Mouse (Mus musculus): ENCODE measurements around the gene Hist1h2bh. TPM values are rescaled to one million over a fixed set of nuclear protein-coding genes. Genes with fewer than 3 reads are reported as not detected.
"Not testable (repeated sequence)": the region's sequence is repeated elsewhere in the genome, so short reads cannot be mapped to it uniquely, and the experiment has no call there.

Gene Hist1h2bh
- total RNA-seq (2015) (32.4 and 33.2 TPM in 2 replicates), total RNA-seq (2017) (120 and 144 TPM in 2 replicates)

DNA sequence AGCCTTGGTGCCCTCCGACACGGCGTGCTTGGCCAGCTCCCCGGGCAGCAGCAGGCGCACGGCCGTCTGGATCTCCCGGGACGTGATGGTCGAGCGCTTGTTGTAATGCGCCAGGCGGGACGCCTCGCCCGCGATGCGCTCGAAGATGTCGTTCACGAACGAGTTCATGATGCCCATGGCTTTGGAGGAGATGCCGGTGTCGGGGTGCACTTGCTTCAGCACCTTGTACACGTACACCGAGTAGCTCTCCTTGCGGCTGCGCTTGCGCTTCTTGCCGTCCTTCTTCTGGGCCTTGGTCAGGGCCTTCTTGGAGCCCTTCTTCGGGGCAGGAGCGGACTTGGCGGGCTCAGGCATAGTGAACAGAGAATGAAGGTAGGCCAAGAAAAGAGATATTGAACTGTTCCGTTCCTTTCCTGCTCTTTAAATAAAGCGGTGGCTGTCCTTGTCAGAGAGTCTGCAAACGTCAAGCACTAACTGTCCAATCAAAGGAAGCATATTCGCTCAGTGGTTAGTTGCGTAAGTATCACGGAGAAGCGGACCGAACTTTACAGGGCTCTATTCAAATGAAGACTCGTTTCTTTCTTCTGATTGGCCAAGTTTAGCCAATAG, at the start of gene Hist1h2bh:
Gene Hist1h2bh (minus strand): TSS at position 394 of the 609 bp plus-strand sequence.
- ATAC-seq (replicated peaks; ENCODE audit: poor library complexity), result peak; percentile 86

DNA sequence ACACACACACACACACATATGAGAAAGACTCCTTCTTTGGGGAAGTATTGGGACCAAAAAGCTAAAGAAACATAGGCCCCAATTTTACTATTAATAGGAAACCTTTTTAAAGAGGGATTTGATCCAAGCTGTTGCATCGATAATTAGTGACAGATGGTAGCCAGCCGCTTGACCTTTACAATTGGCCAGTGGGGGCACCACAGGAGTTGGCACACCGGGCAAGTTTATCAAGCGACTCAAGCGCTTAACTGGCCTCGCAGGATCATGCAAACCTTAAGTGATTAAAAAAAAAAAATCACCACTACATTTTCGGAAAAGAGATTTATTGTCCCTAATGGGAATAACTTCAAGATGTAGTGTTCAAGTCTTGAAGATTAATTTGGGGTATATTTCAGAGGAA, 49.4 kb upstream of the Hist1h2bh start:
- no peak for ATAC-seq (replicated peaks; ENCODE audit: poor library complexity)

DNA sequence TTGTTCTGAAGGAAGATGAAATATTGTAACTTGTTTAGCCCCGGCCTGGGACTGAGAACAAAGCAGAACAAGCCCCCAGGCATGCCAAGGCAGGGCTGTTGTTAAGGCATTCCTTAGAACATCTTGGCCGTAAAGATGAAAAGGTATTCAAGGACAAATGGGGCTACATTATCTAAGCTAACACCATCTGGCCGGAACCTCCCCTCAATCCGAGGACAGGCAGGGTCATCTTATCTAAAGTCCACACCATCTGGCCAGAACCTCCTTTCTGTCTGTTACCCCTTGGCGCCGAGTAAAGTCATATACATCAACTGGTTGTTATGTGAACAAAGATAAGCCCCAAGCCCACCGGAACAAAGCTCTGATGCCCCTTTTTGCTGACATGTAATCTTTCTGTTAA, 48.7 kb upstream of the Hist1h2bh start:
- ATAC-seq (replicated peaks; ENCODE audit: poor library complexity), result not testable (repeated sequence)

DNA sequence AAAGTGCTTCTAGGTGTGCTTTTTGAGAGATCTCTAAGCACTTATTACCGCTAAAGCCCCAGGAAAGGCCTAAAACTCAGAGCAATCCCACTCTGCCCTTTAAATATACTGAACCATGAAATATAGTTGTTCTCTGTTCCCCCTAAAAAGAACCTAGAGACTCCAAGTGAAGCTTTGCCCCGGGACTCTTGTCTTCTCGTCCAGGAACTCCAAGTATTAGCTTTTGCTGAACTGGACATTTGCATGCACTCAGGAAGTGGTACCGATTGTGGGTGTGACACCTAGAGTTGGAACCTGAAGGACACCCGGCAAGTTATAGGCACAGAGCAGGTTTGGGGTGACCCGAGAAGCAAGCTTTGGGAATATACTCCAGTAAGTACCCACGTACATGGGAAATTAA, 48.0 kb upstream of the Hist1h2bh start:
- ATAC-seq (replicated peaks; ENCODE audit: poor library complexity), result no peak

- no peak for ATAC-seq (replicated peaks; ENCODE audit: poor library complexity)
Measured at GRCm38 (mm10) chr13:23586940-23587225, 43.7 kb upstream of the Hist1h2bh start.

DNA sequence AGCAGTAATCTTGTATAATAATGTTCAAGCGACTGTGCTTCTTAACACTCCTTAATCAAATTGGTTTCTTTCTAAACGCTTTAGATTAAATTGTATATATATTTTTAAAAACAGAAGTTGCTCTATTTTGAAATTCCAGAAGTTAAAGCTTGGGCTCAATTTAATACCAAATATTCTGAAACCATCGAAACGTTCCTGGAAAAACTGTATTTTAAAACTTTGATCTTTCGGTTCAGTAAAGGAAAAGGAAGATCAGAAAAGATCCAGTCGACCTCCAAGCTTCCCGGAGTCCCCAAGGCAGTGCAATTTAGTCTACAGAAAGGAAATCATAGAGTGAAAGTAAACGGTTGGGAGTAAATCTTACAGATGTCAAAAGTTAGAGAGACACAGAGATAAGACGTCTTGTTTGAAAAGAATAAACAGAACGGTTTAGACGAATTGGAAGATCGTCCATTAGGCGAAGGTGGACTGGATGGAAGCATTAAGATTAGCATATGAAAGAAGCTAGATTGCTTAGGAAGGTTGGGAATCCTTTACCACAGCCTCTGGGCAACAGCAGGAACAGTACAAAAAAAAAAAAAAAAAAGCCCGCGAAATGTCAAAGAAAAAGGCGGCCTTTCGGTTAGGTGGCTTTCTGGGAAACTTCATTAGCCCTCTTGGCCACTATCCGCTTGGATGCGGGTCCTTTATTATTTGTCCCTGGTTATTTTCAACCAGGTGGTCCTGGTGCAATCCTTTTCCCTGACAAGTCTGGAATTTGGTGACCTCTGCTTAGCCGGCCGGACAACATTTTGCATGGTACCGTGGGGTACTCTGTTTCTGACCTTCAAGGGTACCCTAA, 43.1 kb upstream of the Hist1h2bh start:
- ATAC-seq (replicated peaks; ENCODE audit: poor library complexity), result no peak

DNA sequence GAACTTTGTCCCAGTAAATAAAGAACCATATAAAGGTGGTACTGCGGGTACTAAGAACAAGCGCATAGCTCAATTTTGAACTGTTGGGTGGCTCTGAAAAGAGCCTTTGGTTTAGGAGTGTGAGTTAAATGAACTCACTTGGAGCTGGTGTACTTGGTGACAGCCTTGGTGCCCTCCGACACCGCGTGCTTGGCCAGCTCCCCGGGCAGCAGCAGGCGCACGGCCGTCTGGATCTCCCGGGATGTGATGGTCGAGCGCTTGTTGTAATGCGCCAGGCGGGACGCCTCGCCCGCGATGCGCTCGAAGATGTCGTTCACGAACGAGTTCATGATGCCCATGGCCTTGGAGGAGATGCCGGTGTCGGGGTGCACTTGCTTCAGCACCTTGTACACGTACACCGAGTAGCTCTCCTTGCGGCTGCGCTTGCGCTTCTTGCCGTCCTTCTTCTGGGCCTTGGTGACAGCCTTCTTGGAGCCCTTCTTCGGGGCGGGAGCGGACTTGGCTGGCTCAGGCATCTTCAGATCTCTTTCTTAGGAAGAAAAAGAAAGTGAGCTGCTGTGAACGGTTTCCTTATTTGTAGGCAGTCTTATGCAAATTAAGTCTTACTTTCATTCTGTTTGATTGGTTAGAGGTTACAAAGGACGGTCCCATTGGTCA, 42.4 kb upstream of the Hist1h2bh start:
- ATAC-seq (replicated peaks; ENCODE audit: poor library complexity), result peak; percentile 63

DNA sequence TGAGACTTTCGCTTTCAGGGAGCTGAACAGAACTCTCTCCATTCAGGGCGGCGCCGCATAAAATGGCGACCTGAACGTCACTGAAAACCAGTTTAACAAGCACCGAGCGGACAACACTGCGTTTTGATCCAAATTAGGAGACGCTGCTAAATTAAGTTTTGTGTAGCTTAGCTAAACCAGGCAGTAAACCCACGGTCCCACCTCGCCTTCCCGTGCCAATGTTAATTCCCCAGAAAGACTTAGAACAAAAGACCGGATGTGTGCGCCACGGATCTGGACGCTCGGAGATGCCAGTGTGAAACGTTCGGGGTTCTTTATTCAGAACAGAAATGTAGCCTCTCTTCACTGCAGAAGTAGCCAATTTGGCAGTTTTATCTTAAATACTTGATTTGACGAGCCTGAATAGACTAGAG, 41.8 kb upstream of the Hist1h2bh start:
- peak; percentile 17 for ATAC-seq (replicated peaks; ENCODE audit: poor library complexity)

DNA sequence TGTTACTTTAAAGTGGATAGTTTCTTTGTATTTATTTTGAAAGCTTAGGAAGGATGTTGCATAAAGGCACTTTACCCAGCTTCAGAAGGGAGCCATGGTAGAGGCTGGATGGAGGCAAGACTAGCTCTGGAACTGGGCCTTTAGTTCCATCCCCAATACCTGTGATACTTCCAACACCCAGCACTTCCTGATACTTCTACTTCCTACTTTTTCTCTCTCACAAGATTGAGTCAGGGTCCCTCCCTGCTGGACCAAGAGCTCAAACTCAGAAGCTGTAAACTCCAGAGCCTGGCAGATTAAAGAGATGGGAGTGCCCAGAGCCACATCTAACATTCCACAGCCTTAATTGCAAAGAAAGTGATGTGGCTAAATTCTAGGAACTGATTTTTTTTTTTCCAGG, 41.1 kb upstream of the Hist1h2bh start:
- ATAC-seq (replicated peaks; ENCODE audit: poor library complexity), result no peak

DNA sequence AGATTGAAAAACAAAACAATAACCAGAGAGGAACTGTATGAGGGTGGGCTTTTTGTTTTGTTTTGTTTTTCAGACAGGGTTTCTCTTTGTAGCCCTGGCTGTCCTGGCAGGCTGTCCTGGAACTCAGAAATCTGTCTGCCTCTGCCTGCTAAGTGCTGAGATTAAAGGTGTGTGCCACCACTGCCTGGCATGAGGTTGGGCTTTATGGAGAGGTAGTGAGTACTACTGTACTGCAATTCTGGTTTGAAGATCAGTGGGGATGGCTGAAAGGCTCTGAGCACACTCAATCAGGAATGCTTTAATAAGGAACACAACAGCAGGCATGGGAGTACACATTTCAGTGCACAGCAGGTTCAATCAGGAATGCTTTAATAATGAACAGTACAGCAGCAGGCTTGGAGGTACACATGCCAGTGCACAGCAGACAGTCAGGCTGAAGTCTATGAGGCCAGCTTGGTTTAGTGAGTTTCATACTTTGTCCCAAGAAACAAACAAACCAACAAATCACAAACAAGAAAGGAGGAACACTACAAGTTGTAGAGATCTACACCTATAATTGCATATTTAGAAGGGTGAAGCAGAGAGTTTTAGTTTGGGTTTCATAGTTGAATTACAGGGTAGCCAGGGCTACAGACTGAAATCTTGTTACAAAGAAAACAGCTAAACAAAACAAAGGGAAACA, 40.3 kb upstream of the Hist1h2bh start:
- no peak for ATAC-seq (replicated peaks; ENCODE audit: poor library complexity)

GRCm38 (mm10) chr13:23582219-23583056, 39.2 kb upstream of the Hist1h2bh start:
- ATAC-seq (replicated peaks; ENCODE audit: poor library complexity), result peak; percentile 2

DNA sequence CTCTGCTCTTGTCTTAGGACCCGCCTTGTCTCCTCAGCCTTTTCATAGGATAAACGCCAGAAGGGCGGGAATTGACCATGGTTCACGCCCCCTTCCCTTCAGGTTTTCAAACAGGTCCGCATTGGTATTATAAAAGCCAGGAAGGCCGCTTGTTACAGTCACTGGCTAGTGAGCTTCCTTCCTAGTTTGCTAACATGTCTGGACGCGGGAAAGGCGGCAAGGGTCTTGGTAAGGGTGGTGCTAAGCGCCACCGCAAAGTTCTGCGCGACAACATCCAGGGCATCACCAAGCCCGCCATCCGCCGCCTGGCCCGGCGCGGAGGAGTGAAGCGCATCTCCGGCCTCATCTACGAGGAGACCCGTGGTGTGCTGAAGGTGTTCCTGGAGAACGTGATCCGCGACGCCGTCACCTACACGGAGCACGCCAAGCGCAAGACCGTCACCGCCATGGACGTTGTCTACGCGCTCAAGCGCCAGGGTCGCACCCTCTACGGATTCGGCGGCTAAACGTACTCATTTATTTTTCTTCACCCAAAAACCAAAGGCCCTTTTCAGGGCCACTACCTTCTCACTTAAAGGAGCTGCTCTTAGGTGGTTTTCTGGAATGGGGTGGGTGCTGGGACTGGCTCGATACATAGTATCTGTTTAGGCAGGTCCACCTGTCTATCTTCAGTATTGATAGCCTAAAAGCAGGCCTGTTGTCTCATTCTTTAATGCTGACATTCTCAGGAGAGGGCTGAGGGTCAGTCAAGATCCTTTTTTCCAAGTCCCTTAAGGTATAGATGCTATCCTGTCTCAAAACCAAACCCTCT, 38.4 kb upstream of the Hist1h2bh start, which contains the start of gene Hist1h4d:
Gene Hist1h4d (plus strand): TSS at position 191 of the 811 bp plus-strand sequence.
- ATAC-seq (replicated peaks; ENCODE audit: poor library complexity), result peak; percentile 69

- ATAC-seq (replicated peaks; ENCODE audit: poor library complexity), result no peak
Measured at GRCm38 (mm10) chr13:23577835-23578234, 34.6 kb upstream of the Hist1h2bh start.

- ATAC-seq (replicated peaks; ENCODE audit: poor library complexity), result no peak
Measured at GRCm38 (mm10) chr13:23576906-23577639, 33.9 kb upstream of the Hist1h2bh start.

- ATAC-seq (replicated peaks; ENCODE audit: poor library complexity), result no peak
Measured at GRCm38 (mm10) chr13:23576351-23576881, 33.2 kb upstream of the Hist1h2bh start.

DNA sequence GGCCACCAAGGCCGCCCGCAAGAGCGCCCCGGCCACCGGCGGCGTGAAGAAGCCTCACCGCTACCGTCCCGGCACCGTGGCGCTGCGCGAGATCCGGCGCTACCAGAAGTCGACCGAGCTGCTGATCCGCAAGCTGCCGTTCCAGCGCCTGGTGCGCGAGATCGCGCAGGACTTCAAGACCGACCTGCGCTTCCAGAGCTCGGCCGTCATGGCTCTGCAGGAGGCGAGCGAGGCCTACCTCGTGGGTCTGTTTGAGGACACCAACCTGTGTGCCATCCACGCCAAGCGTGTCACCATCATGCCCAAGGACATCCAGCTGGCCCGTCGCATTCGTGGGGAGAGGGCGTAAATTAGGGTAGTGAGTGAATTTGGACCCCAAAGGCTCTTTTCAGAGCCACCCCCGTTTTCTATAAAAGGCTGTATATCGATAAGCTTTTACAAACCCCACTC, 32.7 kb upstream of the Hist1h2bh start:
- ATAC-seq (replicated peaks; ENCODE audit: poor library complexity), result not testable (repeated sequence)

DNA sequence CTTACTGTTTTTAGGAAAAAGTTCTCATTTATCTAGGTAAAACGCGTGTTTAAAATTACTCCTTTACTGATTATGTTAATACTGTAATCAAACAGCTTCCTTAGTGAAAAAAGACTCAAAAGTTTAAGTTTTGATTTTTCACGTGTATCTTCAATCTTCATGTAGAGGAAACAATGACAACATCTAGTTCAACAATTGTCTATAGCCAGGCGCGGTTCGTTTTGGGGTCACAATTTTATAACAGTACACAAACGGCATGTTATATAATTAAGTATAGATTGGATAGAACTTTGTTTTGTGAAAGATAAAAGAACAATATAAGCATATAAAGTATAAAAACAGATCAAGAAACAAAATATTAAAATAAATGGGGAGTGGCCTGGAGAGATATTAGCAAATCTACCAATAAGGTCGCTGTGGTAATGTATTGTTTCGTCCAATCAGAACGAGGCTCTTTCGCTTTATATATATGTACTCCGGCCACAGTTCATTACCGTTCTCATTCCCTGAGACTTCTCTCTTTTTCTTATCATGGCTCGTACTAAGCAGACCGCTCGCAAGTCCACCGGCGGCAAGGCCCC, 32.2 kb upstream of the Hist1h2bh start, which contains the start of gene Hist1h3d:
Gene Hist1h3d (plus strand): TSS at position 493 of the 581 bp plus-strand sequence.
- peak; percentile 38 for ATAC-seq (replicated peaks; ENCODE audit: poor library complexity)
